Mouse (Mus musculus): Measurements from ENCODE around the gene Picalm. TPM values are rescaled to one million over a fixed set of nuclear protein-coding genes. Genes with fewer than 3 reads are reported as not detected.
A peak's percentile ranks its signal among the peaks of the same experiment; 100 is the strongest.

Gene Picalm
- polyA plus RNA-seq, 1 experiment from 2014 or later, result 331 TPM

DNA sequence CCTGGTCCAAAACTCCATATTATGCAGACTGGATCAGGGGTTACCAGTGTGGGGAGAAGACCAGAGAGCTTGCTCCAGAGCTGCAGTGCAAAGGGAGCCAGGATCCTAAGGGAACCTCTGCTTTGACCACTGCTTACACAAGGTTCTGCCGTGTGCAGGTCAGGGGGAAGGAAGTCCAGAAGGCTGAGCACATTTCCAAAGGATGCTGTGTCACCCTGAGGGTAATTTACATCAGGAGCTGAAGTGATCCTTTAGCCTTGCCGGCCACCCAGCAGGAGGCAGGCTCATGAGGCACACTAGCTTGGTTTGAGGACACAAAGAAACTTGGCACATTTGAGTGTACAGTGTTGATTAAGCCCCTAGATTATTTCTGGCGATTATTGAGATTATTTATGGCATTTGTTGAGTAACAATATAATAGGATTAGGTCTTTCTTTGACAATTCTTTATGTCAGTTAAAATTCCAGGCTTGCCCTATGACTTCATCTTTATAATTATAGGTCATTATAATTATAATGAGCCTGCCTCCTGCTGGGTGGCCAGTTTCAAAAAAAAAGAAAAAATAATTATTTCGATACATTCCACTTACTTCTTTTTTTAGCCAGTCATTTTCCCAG lies 106.4 kb downstream of the Picalm start:
- DNase-seq (ENCODE audit: low read depth, low spot score) (no peak), ATAC-seq (peak; percentile 21)
- in situ Hi-C loops (cut with MboI; ENCODE audit: low pct_unique_long_range_greater_than_20kb), result no loop called here
- TF ChIP-seq CTCF (IDR thresholded peaks at IDR 0.05), result no peak
- POLR2A ChIA-PET, result no interaction called here
- CTCF ChIA-PET, result no interaction called here
- no peaks in the 10 kb centered on the region for H3K27me3 ChIP-seq

DNA sequence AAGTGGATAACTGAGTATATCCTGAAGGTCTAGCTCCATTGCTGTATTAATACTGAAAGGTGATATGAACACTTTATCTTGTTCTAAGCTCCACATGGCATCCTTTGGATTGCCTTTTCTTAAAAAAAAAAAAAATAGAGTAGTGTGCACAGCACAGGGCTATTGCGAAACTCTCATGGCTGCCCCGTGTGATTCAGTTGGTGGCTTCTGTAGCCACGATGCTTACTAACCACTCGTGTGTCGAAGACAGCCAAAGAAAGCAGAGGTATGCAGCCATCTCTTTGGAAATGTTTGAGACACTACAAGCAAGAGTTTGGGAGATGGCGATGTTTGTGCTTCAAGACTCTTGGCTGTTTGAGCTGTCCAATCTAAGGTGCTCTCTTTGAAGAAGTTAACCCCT lies 113.1 kb downstream of the Picalm start:
- no peak for TF ChIP-seq CTCF (IDR thresholded peaks at IDR 0.05)
- H3K27me3 ChIP-seq, result no peaks in the 10 kb centered on the region
- POLR2A ChIA-PET, result no interaction called here
- ATAC-seq (no peak), DNase-seq (ENCODE audit: low read depth, low spot score) (no peak)
- in situ Hi-C loops (cut with MboI; ENCODE audit: low pct_unique_long_range_greater_than_20kb), result no loop called here
- CTCF ChIA-PET, result interaction anchor here (1.1 kb wide), 1 partner anchor 22 kb away, joined by 3 read pairs; the partner anchor contains the start of gene Ccdc83

DNA sequence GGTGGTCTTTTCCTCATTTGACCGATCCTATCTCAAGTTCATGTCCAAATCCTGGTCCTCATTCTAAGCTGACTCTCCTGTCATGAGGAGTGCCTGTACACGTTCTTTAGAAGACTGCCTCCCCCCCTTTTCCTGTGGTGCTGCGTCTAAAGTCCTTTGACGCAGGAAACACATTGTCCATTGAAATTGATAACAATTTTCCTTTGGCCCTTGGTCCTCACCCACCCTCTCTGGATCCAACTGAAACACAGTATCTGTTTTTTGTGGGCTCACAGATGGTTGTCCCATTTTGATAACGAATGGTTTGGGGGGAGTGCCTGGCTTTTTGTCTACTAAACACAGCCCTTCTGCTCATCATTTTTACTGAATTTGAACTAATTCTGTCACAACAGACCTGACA lies 113.6 kb downstream of the Picalm start:
- no peak for ATAC-seq
- CTCF ChIA-PET, result interaction anchor here (1.1 kb wide), 1 partner anchor 22 kb away, joined by 3 read pairs; the partner anchor contains the start of gene Ccdc83
- in situ Hi-C loops (cut with MboI; ENCODE audit: low pct_unique_long_range_greater_than_20kb), result no loop called here

DNA sequence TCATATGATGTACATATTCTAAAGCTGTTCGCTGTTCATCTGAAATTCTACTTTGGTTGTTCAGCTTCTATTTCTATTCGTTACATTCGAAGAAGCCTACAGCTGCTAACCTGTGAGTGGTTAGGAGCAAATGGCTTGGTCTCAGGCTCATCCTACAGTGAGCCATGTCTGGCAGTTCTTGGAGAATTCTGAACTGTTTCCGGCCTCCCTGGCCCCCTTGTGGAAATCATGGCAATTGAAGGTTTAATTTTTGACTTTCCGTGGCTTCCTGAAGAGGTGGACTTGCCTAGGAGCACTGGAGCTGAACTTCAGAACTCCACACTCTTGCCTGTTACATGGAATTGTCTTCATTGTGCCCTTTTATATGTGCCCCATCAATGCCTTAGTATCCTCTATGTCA lies 122.9 kb downstream of the Picalm start:
- POLR2A ChIA-PET, result no interaction called here
- CTCF ChIA-PET, result interaction anchor here (1.0 kb wide), 1 partner anchor 26 kb away, joined by 3 read pairs; no protein-coding TSS in a partner anchor
- peak; percentile 64 for TF ChIP-seq CTCF (IDR thresholded peaks at IDR 0.05)
- in situ Hi-C loops (cut with MboI; ENCODE audit: low pct_unique_long_range_greater_than_20kb), result no loop called here
- no peak for DNase-seq (ENCODE audit: low read depth, low spot score)
- H3K27me3 ChIP-seq, result no peaks in the 10 kb centered on the region
- no peak for ATAC-seq

More for the DNA sequence above, 113.6 kb downstream of the Picalm start:
- POLR2A ChIA-PET, result no interaction called here
- no peaks in the 10 kb centered on the region for H3K27me3 ChIP-seq
- DNase-seq (ENCODE audit: low read depth, low spot score), result no peak
- no peak for TF ChIP-seq CTCF (IDR thresholded peaks at IDR 0.05)

DNA sequence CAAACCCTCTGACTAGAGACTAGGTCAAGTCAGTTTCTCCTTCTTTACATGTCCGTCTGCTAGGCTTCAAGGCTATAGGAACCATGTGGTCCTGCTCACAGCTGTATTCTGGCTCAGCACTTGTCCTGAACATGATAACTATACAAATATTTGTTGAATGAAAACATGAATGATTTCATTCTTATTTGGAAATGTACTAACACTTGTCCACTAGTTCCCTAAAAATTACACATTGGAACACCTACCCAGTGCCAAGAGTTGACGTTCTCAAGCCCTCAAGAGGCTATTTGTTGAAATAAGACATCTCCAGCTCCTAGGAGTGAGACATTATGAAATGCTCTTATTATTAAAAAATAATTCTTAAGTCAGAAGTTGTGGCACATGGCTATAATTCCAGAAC lies 128.7 kb downstream of the Picalm start:
- ChIA-PET CTCF (no interaction called here), POLR2A (interaction anchor here (0.5 kb wide), 1 partner anchor 8 kb away, joined by 3 read pairs; no protein-coding TSS in a partner anchor)
- no peaks in the 10 kb centered on the region for H3K27me3 ChIP-seq
- no peak for ATAC-seq
- TF ChIP-seq CTCF (IDR thresholded peaks at IDR 0.05), result no peak
- in situ Hi-C loops (cut with MboI; ENCODE audit: low pct_unique_long_range_greater_than_20kb), result no loop called here
- no peak for DNase-seq (ENCODE audit: low read depth, low spot score)

DNA sequence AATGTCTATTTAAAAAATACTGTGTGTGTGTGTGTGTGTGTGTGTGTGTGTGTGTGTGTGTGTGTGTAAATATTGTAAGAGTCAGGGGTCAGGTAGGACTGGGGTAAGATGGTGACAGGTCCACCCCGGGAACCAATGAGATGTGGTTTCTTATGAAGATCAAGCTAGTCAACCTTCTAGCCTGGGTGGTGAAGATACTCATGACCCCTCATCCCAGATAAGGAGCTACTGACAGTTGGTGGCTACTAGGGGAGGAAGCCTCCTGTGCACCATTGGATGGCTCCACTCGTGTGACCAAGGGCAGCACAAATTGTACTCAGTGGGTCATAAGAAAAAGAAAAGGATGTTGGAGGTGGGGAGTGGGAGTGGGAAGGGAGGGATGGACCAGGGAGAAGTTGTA lies 129.9 kb downstream of the Picalm start:
- ChIA-PET POLR2A (no interaction called here), CTCF (interaction anchor here (1.4 kb wide), 1 partner anchor 10 kb away, joined by 3 read pairs; no protein-coding TSS in a partner anchor)
- in situ Hi-C loops (cut with MboI; ENCODE audit: low pct_unique_long_range_greater_than_20kb), result loop anchor here (10.0 kb wide), 1 partner anchor 765 kb away; no protein-coding TSS in a partner anchor
- DNase-seq (ENCODE audit: low read depth, low spot score), result no peak
- H3K27me3 ChIP-seq, result no peaks in the 10 kb centered on the region
- ATAC-seq, result no peak
- no peak for TF ChIP-seq CTCF (IDR thresholded peaks at IDR 0.05)

DNA sequence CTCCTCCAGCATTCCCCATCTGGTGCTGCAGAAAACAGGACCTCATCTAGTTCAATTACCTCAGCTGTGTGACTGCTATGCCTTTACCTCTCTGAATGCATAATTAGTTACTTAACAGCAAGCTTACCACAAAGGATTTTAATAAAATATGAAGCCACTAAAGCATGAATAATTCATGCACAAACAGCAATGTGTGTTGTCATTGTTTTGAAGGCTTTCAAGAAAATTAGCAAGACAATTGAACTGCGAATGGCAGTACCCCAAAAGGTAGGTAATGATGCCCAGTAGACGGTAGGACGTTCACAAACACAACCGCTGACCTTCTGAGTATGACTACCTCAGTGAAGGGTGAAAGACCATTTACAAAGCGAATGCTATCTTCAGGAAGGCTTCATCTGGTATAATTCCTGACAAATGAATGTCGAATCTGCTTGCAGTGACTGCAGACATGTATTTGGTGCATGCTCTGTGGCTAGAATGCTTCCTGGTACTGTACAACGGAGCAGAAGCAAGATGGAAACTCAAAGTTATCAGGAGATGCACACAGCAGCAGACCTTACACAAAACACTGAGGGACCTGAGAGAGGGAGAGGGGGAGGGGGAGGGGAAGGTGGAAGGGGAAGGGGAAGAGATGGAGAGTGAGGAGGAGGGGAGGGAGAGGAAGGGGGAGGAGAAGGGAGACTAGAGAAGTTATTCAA lies 132.0 kb downstream of the Picalm start:
- no peaks in the 10 kb centered on the region for H3K27me3 ChIP-seq
- DNase-seq (ENCODE audit: low read depth, low spot score) (no peak), ATAC-seq (no peak)
- POLR2A ChIA-PET, result no interaction called here
- in situ Hi-C loops (cut with MboI; ENCODE audit: low pct_unique_long_range_greater_than_20kb), result loop anchor here (10.0 kb wide), 1 partner anchor 767 kb away; no protein-coding TSS in a partner anchor
- no peak for TF ChIP-seq CTCF (IDR thresholded peaks at IDR 0.05)
- CTCF ChIA-PET, result interaction anchor here (0.9 kb wide), 1 partner anchor 264 kb away, joined by 4 read pairs; no protein-coding TSS in a partner anchor

Other genes starting within 250 kb of the Picalm start
- not detected for gene Ccdc81, start 226.6 kb upstream of the Picalm start, polyA plus RNA-seq (2021)
- gene Hikeshi, start 189.0 kb upstream of the Picalm start, polyA plus RNA-seq (2021), result 80.3 TPM
- gene Eed, start 149.2 kb upstream of the Picalm start, polyA plus RNA-seq (2021), result 74.1 TPM
- gene Ccdc83, start 135.6 kb downstream of the Picalm start, polyA plus RNA-seq (2021), result not detected
- gene Sytl2, start 172.0 kb downstream of the Picalm start, polyA plus RNA-seq (2021), result 214 TPM

Data from Patski (cell line).